Mouse (Mus musculus) heart, postnatal 0 days (tissue): Measurements from ENCODE around the gene Filip1l. TPM values are rescaled to one million over a fixed set of nuclear protein-coding genes. Genes with fewer than 3 reads are reported as not detected.

Source experiments
- ATAC-seq: fragments of 200-750 bp; cut with Nextera tagmentation; 2 replicates; pipeline ENCODE4 v1.8.0; 2017; ENCODE audit warnings: low read depth, moderate number of reproducible peaks, moderate library complexity; ENCODE audit not compliant: insufficient read depth
- DNase-seq: peaks from one replicate; pipeline ENCODE4 v3.0.0-alpha.2; 2016; ENCODE audit warnings: low spot score
- H3K27ac ChIP-seq: fragments of 300-500 bp; sonication (generic); 2 replicates; pipeline ENCODE4 v1.5.1; 2014; ENCODE audit warnings: low read depth, mild to moderate bottlenecking
- H3K27me3 ChIP-seq: fragments of 300-500 bp; sonication (generic); 2 replicates; pipeline ENCODE4 v1.6.1; 2014; ENCODE audit warnings: low read length, mixed read lengths; ENCODE audit not compliant: control insufficient read depth, insufficient read depth
- H3K36me3 ChIP-seq: fragments of 300-500 bp; sonication (generic); replicated peaks from 2 replicates; pipeline ENCODE4 v1.6.1; 2014; ENCODE audit warnings: low read length, mixed read lengths; ENCODE audit not compliant: control insufficient read depth, insufficient read depth
- H3K4me1 ChIP-seq: fragments of 300-500 bp; sonication (generic); 2 replicates; pipeline ENCODE4 v1.6.1; 2014; ENCODE audit warnings: antibody characterized with exemption; ENCODE audit not compliant: control insufficient read depth, insufficient read depth
- H3K4me2 ChIP-seq: fragments of 300-500 bp; sonication (generic); 2 replicates; pipeline ENCODE4 v1.6.1; 2014; ENCODE audit warnings: low read depth, mild to moderate bottlenecking, low read length, moderate library complexity
- H3K4me3 ChIP-seq: fragments of 300-500 bp; sonication (generic); 2 replicates; pipeline ENCODE4 v1.5.1; 2014; ENCODE audit warnings: low read depth, low read length
- H3K9ac ChIP-seq: fragments of 300-500 bp; sonication (generic); replicated peaks from 2 replicates; pipeline ENCODE4 v1.6.1; 2014; ENCODE audit warnings: low read depth, low read length, mixed read lengths
- H3K9me3 ChIP-seq: fragments of 300-500 bp; sonication (generic); replicated peaks from 2 replicates; pipeline ENCODE4 v1.6.1; 2016; ENCODE audit warnings: low read length; ENCODE audit not compliant: control insufficient read depth
- CTCF ChIP-seq: IDR thresholded peaks from 2 replicates; pipeline ENCODE4 v1.5.1; 2016; ENCODE audit warnings: antibody characterized with exemption, control low read depth, low read depth
- EP300 ChIP-seq: IDR thresholded peaks from 2 replicates; pipeline ENCODE4 v1.6.1; 2016; ENCODE audit warnings: antibody characterized with exemption, low read depth
- WGBS: fragments of 180-500 bp; shearing (Covaris S2); extraction: QIAGEN DNeasy Blood & Tissue Kit; methylation state at CpG from one replicate; pipeline ENCODE4 v1.1.7; 2014; 5-methylcytosine and 5-hydroxymethylcytosine counted together
- polyA plus RNA-seq: library from polyadenylated mRNA; unstranded; fragments of >200 nt; fragmentation: Nextera tagmentation; extraction: Ambion mirVana; gene quantifications from 2 replicates; pipeline ENCODE4 v1.2.1, GENCODE M21; 2015
- total RNA-seq: library from RNA; depleted of rRNA; stranded (reverse); fragments of >200 nt; gene quantifications from 2 replicates; pipeline ENCODE4 v1.2.3, GENCODE M21; 2014; ENCODE audit warnings: low replicate concordance

The Filip1l gene
- total and polyA plus RNA-seq, 2 experiments from 2014 or later = 14.1 to 26.0 TPM

DNA sequence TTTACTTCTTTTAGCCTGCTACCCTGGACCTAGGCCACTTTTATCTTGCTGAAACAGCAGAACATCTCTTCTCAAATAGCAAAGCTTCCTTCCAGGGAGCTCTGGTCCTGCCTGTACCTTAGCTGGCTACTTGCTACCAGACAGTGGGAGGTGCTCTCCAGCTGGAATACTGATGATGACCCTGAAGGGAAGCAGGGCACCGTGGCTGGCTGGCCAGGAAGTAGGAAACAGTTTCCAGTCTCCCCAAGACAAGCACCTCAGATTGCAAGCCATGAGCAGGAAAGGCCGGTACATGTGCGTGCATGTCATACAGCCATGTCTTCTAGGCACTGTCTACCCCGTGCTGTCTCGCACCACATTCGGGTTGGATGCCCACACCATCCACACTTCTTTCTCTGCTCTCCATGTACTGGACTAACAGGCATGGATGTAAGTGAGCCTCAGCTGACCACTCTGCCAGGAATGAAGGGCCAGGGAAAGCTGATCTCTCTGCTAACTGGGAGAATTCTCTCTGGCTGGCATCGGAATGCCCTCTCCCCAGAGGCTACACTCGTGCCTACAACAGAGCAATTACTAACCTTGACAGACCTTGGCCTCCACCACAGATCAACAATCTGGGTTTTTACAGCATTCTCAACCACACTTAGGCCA lies 17.1 kb downstream of the Filip1l start:
- Histone ChIP-seq H3K4me1 (peaks cover 6% of the 10 kb centered on the region), H3K27me3 (no peaks in the 10 kb centered on the region), H3K9ac (no peak overlapping the region), H3K4me3 (no peak overlapping the region), H3K9me3 (no peaks in the 10 kb centered on the region), H3K27ac (no peak overlapping the region), H3K4me2 (no peak overlapping the region), H3K36me3 (no peaks in the 10 kb centered on the region)
- TF ChIP-seq CTCF = no peak
- TF ChIP-seq EP300 = no peak
- DNase-seq (no peak), ATAC-seq (peak; percentile 66)
- 62% methylated on average over 8 of the region's 8 CpGs for WGBS

DNA sequence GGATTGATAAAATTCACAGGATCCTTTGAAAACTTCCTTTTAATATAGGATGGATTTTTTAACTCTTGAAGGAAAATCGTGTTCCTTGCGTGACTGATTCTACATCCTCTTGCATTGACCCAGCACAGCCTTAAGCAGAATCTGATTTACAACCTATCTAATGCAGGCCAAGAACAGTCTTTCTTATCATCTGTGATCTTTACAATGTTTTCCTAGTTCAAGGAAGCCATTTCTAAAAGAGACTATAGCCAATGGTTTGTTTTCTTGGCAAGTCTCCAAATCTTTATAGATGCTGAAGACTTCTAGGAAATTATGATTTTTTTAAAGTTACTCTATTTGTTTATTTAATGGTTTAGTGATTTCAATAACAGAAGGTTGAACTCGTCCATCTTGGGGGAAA lies 19.3 kb downstream of the Filip1l start:
- ATAC-seq (no peak), DNase-seq (no peak)
- H3K4me2 ChIP-seq = no peak overlapping the region
- H3K9me3 ChIP-seq = no peaks in the 10 kb centered on the region
- H3K4me1 ChIP-seq = peaks cover 6% of the 10 kb centered on the region
- H3K27me3 ChIP-seq = no peaks in the 10 kb centered on the region
- 83% methylated on average over 3 of the region's 3 CpGs for WGBS
- H3K27ac ChIP-seq = no peak overlapping the region
- TF ChIP-seq EP300 (no peak), CTCF (no peak)
- no peak overlapping the region for H3K4me3 ChIP-seq
- H3K9ac ChIP-seq = no peak overlapping the region
- H3K36me3 ChIP-seq = no peaks in the 10 kb centered on the region

- no peak overlapping the region for H3K4me3 ChIP-seq
- no peaks in the 10 kb centered on the region for H3K9me3 ChIP-seq
- TF ChIP-seq CTCF = no peak
- no peak for TF ChIP-seq EP300
- ATAC-seq (no peak), DNase-seq (no peak)
- H3K4me1 ChIP-seq = no peaks in the 10 kb centered on the region; the same call in 1 of the 2 replicates
- no peak overlapping the region for H3K4me2 ChIP-seq
- H3K36me3 ChIP-seq = no peaks in the 10 kb centered on the region
- no peak overlapping the region for H3K9ac ChIP-seq
- WGBS = 85% methylated on average over 7 of the region's 7 CpGs
- H3K27me3 ChIP-seq = no peaks in the 10 kb centered on the region
- H3K27ac ChIP-seq = no peak overlapping the region
Observed at GRCm38 (mm10) chr16:57375248-57375837, 22.4 kb downstream of the Filip1l start.

GRCm38 (mm10) chr16:57378631-57379330 lies 25.9 kb downstream of the Filip1l start:
- WGBS = 73% methylated on average over 9 of the region's 9 CpGs
- H3K9ac ChIP-seq = no peak overlapping the region
- H3K4me1 ChIP-seq = no peaks in the 10 kb centered on the region; the same call in 1 of the 2 replicates
- no peak overlapping the region for H3K4me3 ChIP-seq
- no peak overlapping the region for H3K27ac ChIP-seq
- DNase-seq = no peak
- H3K4me2 ChIP-seq = no peak overlapping the region
- TF ChIP-seq EP300 = no peak
- TF ChIP-seq CTCF = no peak
- H3K9me3 ChIP-seq = no peaks in the 10 kb centered on the region
- no peaks in the 10 kb centered on the region for H3K36me3 ChIP-seq
- H3K27me3 ChIP-seq = no peaks in the 10 kb centered on the region
- ATAC-seq = no peak

GRCm38 (mm10) chr16:57383266-57383971 lies 30.5 kb downstream of the Filip1l start:
- 71% methylated on average over 8 of the region's 8 CpGs for WGBS
- no peak for DNase-seq

More at GRCm38 (mm10) chr16:57383266-57383971, 30.5 kb downstream of the Filip1l start:
- peaks cover 10% of the 10 kb centered on the region for H3K4me1 ChIP-seq
- ATAC-seq = no peak
- no peak overlapping the region for H3K27ac ChIP-seq
- H3K9ac ChIP-seq = no peak overlapping the region
- H3K4me2 ChIP-seq = no peak overlapping the region
- H3K4me3 ChIP-seq = no peak overlapping the region
- TF ChIP-seq CTCF (no peak), EP300 (no peak)
- no peaks in the 10 kb centered on the region for H3K27me3 ChIP-seq
- H3K9me3 ChIP-seq = no peaks in the 10 kb centered on the region
- H3K36me3 ChIP-seq = no peaks in the 10 kb centered on the region
